Mouse (Mus musculus) cerebellum, adult 11 months (tissue): ENCODE measurements around the gene Mcl1.
"Not testable (repeated sequence)": the region's sequence is repeated elsewhere in the genome, so short reads cannot be mapped to it uniquely, and the experiment has no call there.

Experiments used
- DNase-seq: peaks from one replicate; pipeline ENCODE4 v3.0.0; 2022

Mcl1 gene

DNA sequence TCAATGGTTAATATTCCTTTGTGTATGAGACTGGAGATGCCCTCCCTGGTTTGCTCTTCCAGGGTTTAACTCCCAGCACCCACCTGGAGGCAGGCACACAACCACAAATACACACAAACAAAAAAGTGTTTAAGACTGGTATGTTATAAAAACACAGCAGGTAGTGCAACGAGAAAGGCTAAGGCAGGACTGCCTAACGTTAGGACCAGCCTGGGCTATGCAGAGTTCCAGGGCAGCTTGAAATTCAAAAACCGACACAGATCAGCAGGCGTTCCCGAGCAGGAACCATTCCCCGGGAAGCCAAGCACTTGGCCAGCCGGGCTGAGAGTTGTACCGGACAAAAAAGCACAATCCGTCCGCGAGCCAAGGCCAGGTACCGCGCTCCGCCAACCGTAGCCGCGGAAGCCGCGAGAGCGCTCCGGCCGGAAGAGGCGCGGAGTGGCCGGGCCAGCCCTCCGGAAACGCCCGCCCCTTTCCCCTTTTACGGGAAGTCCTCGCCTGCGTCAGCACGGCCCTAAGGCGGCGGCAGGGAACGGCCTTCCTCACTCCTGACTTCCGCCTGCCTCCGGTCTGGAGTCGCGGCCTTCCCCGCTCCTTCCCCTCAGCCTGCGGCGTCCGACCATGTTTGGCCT is at the start of gene Mcl1:
TSS of gene Mcl1 (plus strand) at position 553 of the 632 bp plus-strand sequence.
- DNase-seq, result peak; percentile 90

- DNase-seq, result no peak
Measured at GRCm38 (mm10) chr3:95609195-95609594, 49.4 kb upstream of the Mcl1 start.

DNA sequence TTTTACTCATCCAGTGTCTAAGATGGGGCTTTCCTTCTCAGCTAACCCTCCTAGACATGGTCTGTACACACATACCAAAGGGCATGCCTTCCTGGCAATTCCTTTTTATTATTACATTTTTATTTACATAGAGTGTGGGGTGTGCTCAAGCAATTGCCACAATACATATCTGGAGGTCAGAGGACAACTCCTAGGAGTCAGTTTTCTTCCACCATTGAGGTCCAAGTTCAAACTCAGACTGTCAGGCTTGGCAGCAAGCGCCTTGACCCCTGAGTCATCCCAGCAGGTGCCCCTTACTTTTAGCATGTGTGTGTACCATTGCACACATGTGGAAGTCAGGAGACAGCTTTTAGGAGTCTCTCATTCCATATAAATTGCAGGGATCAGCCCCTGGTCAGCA is 44.6 kb upstream of the Mcl1 start:
- no peak for DNase-seq

DNA sequence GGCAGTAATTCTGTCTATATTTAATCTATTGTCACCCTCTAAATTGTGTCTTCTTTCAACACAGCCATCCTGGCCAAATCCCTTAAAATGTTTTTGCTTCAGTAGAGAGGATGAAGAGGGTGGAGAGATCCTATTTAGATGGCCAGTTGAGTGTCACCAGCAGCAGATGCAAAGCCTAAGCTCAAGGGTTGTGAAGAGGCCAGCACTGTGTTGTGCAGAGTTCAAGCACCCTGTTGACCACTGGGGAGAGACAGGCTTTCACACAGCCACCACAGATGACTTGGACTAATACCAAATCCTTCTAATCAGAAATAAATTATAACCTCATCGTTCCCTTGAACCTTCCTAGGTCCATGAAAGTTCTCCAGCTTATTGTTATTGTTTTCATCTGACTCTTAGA is 40.1 kb upstream of the Mcl1 start:
- no peak for DNase-seq

GRCm38 (mm10) chr3:95621241-95621640 is 37.3 kb upstream of the Mcl1 start:
- DNase-seq, result no peak

DNA sequence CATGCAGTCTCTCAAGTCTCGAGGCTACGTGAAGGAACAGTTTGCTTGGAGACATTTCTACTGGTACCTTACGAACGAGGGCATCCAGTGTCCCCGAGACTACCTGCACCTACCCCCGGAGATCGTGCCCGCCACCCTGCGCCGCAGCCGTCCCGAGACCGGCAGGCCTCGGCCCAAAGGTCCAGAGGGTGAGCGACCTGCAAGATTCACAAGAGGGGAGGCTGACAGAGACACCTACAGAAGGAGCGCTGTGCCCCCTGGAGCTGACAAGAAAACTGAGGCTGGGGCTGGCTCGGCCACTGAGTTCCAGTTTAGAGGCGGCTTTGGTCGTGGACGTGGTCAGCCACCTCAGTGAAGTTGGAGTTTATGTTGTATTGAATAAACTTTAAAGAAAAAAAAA is 36.2 kb upstream of the Mcl1 start:
- DNase-seq, result not testable (repeated sequence)

- no peak for DNase-seq
Measured at GRCm38 (mm10) chr3:95623551-95623950, 35.0 kb upstream of the Mcl1 start.

GRCm38 (mm10) chr3:95623991-95624515 is 34.5 kb upstream of the Mcl1 start:
- not testable (repeated sequence) for DNase-seq

GRCm38 (mm10) chr3:95624628-95625503 is 33.7 kb upstream of the Mcl1 start, which contains the start of gene Ensa:
Ensa (plus strand) TSS chr3:95624993.
- DNase-seq, result peak; percentile 97

GRCm38 (mm10) chr3:95627763-95628162 is 30.8 kb upstream of the Mcl1 start:
- DNase-seq, result no peak

- DNase-seq, result peak; percentile 34
Measured at GRCm38 (mm10) chr3:95629755-95630154, 28.8 kb upstream of the Mcl1 start.

DNA sequence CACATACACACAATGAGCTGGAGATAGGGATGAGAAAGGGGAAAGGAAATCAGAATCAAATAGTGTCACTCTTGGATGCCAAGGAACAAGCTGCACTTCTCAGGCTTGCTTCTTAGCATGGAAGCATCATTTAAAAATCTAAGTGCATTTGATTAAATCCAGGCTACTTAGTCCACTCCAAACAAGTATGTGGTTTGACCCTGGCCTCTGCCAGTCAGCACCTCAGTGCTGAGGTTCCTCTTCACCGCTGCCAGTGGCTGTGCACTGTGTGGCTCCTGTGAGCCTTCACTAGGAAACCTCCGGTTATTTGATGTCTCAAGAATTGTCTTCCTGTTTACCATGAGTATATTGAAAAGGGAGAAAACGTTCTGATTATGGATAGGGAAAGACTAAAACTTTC is 27.7 kb upstream of the Mcl1 start:
- no peak for DNase-seq

DNA sequence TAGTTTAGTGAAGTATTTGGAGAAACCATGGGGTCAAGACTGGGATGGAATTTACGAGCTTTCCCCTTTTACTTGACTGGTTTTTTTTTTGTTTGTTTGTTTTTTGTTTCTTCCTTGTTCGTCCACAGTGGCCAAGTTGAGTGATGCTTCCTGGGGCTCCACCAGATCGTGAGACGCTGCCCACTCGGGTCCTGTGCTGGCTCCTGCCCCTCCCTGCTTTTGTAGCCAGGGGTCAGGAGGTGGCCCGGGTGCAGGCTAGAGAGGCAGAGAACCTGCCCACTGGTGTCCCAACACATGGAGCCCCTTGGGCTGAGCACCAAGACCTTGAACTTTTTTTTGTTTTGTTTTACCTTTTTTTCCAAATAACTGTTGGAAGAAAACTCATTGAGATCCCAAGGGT is 27.3 kb upstream of the Mcl1 start:
- no peak for DNase-seq

- no peak for DNase-seq
Measured at GRCm38 (mm10) chr3:95632648-95633588, 25.7 kb upstream of the Mcl1 start.

DNA sequence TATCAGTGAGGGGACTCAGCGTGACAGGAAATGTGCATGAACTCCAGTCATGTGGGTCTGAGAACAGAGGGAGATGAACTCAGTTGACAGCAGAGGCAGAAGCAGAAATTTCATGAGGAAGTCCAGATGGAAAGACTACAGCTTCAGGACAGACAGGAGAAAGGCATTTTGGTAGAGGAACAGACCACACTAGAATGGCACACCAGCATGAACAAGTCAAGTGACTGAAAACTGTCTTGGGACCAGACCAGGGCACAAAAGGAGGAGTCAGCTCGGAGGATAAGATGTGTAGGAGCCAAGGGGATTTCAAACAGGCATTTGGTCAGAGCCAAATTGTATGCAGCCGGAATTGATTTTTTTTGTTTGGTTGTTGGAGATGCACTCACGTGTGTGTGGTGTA is 23.0 kb upstream of the Mcl1 start:
- no peak for DNase-seq

GRCm38 (mm10) chr3:95636072-95636471 is 22.5 kb upstream of the Mcl1 start:
- DNase-seq, result no peak

GRCm38 (mm10) chr3:95639694-95640093 is 18.9 kb upstream of the Mcl1 start:
- DNase-seq, result no peak

GRCm38 (mm10) chr3:95643097-95643496 is 15.5 kb upstream of the Mcl1 start:
- DNase-seq, result no peak

GRCm38 (mm10) chr3:95645313-95646235 is 13.0 kb upstream of the Mcl1 start:
- DNase-seq, result no peak

- DNase-seq, result no peak
Measured at GRCm38 (mm10) chr3:95648016-95648415, 10.6 kb upstream of the Mcl1 start.

- DNase-seq, result no peak
Measured at GRCm38 (mm10) chr3:95650276-95651032, 8.1 kb upstream of the Mcl1 start.
